Mouse (Mus musculus) intestine, postnatal 0 days (tissue): ENCODE data around the gene Efl1. TPM values are rescaled to one million over a fixed set of nuclear protein-coding genes. Genes with fewer than 3 reads are reported as not detected.

Source experiments
- ATAC-seq: fragments of 200-750 bp; cut with Nextera tagmentation; 2 replicates; pipeline ENCODE4 v1.8.0; 2017; ENCODE audit warnings: mild to moderate bottlenecking, moderate TSS enrichment, moderate library complexity
- H3K27ac ChIP-seq: fragments of 300-500 bp; sonication (generic); 2 replicates; pipeline ENCODE4 v1.5.1; 2014; ENCODE audit warnings: mild to moderate bottlenecking, low read depth, low read length, moderate library complexity
- H3K27me3 ChIP-seq: fragments of 300-500 bp; sonication (generic); replicated peaks from 2 replicates; pipeline ENCODE4 v1.6.1; 2014; ENCODE audit warnings: low read length, mixed read lengths; ENCODE audit not compliant: control insufficient read depth, insufficient read depth
- H3K36me3 ChIP-seq: fragments of 300-500 bp; sonication (generic); 2 replicates; pipeline ENCODE4 v1.6.1; 2014; ENCODE audit warnings: mild to moderate bottlenecking, moderate library complexity; ENCODE audit not compliant: control insufficient read depth, insufficient read depth
- H3K4me1 ChIP-seq: fragments of 300-500 bp; sonication (generic); replicated peaks from 2 replicates; pipeline ENCODE4 v1.6.1; 2014; ENCODE audit warnings: antibody characterized with exemption, low read length, mixed read lengths; ENCODE audit not compliant: control insufficient read depth, insufficient read depth
- H3K4me2 ChIP-seq: fragments of 300-500 bp; sonication (generic); replicated peaks from 2 replicates; pipeline ENCODE4 v1.6.1; 2014; ENCODE audit warnings: low read depth, mild to moderate bottlenecking, moderate library complexity
- H3K4me3 ChIP-seq: fragments of 300-500 bp; sonication (generic); 2 replicates; pipeline ENCODE4 v1.5.1; 2014; ENCODE audit warnings: low read depth, low read length
- H3K9ac ChIP-seq: fragments of 300-500 bp; sonication (generic); 2 replicates; pipeline ENCODE4 v1.6.1; 2014; ENCODE audit warnings: mild to moderate bottlenecking, low read depth, low read length
- H3K9me3 ChIP-seq: fragments of 300-500 bp; sonication (generic); 2 replicates; pipeline ENCODE4 v1.6.1; 2016; ENCODE audit warnings: mixed run types; ENCODE audit not compliant: control insufficient read depth
- CTCF ChIP-seq: sonication (generic); IDR thresholded peaks from 2 replicates; pipeline ENCODE4 v1.5.1; 2016; ENCODE audit warnings: low read depth, mild to moderate bottlenecking, control low read depth, antibody characterized with exemption, moderate library complexity
- WGBS: fragments of 180-500 bp; shearing (Covaris S2); extraction: QIAGEN DNeasy Blood & Tissue Kit; methylation state at CpG from one replicate; pipeline ENCODE4 v1.1.7; 2014; 5-methylcytosine and 5-hydroxymethylcytosine counted together
- polyA plus RNA-seq: library from polyadenylated mRNA; unstranded; fragments of >200 nt; fragmentation: Nextera tagmentation; extraction: Ambion mirVana; gene quantifications from 2 replicates; pipeline ENCODE4 v1.2.1, GENCODE M21; 2015

The Efl1 gene
- polyA plus RNA-seq, 1 experiment from 2014 or later: 13.5 TPM

DNA sequence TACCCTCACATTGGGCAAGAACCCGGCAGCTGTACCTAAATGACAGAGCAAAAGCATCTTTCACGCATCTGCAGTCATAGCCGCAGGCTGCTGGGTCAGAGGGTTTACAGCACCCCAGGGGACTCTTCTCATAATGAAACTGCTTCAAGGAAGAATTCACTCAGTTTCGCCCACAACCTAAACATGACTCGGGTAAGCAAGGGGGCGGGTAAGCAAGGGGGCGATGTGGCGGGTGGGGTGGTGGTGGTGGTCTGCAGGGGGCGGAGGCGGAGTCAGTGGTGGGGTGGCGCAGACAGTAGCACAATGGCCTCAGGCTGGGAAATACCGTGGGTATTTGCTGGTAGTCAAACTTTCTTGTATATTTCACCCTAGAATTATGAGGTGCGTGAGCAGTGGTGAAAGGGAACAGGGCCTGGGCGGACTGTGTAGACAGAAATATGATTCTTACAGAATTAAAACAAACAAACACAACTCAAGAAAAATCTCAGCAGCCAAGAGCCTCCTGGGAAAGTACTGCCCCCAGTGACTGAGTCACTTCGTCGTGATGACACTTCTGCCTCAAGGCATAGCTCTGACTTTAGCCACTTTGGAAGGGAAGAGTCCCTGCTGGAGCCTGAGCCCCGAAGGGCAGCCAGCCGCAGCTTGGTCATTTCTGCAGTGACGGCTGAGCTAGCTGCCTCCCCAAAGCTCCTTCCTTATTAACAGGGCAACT is 162.9 kb downstream of the Efl1 start:
- no peaks in the 10 kb centered on the region for H3K27me3 ChIP-seq
- TF ChIP-seq CTCF: no peak
- H3K4me3 ChIP-seq: no peak overlapping the region
- no peaks in the 10 kb centered on the region for H3K4me1 ChIP-seq
- H3K36me3 ChIP-seq: no peaks in the 10 kb centered on the region
- H3K4me2 ChIP-seq: 0 out of 2 replicates have a peak overlapping the region, but pooled peaks have one; percentile 13
- no peak for ATAC-seq
- no peak overlapping the region for H3K27ac ChIP-seq
- no peaks in the 10 kb centered on the region for H3K9me3 ChIP-seq
- WGBS: 43% methylated on average over 19 of the region's 19 CpGs
- H3K9ac ChIP-seq: no peak overlapping the region

DNA sequence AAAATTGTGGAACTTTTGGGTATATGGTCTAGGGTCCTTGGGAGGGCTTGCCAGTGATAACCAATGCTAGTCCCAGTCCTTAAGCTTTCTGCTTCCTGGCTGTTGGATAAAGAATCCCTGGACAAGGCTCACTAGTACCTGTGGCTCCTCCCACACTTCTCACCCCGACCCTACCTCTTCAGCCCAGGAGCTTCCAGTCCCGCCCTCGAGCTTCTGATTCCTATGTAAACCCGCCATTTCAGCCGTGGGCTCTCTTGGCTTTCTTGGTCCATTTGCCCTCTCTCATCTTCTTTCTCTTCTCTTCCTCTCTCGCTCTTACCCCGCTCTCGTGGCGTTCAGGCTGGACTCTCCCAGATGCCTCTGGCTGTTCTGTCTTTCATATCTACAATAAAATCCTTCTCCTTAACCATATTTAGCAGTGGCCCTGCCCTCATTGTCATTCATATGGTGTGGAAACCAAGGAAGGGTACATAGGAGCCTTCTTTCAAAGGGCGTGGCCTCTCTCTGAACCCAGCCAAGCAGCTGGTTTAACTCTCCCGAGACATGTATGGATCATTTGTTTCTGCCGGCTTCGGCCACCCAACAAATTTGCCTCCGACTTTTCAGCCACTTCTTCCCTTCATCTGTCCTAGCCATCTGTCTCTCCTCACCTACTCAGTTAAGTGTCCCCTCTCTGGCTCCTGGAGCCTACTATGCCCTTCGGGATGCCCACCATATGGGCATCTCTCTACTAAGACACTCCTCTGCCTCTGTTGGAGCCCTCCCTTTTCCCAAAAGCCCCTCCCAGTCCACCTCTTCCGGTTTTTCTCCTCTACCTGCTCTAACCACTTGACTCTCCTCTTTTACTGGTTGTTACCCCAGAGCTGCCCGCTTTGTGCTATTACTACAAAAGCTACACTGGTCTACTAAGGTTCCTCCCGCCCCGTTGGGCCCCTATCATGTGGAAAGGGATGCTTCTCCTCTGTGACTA is 164.1 kb downstream of the Efl1 start:
- no peak overlapping the region for H3K9ac ChIP-seq
- no peak overlapping the region for H3K27ac ChIP-seq
- no peak for TF ChIP-seq CTCF
- 79% methylated on average over 19 of the region's 19 CpGs for WGBS
- H3K4me1 ChIP-seq: no peaks in the 10 kb centered on the region
- no peaks in the 10 kb centered on the region for H3K36me3 ChIP-seq
- H3K9me3 ChIP-seq: no peaks in the 10 kb centered on the region
- no peak for ATAC-seq
- H3K4me2 ChIP-seq: no peak overlapping the region
- H3K27me3 ChIP-seq: no peaks in the 10 kb centered on the region
- no peak overlapping the region for H3K4me3 ChIP-seq

DNA sequence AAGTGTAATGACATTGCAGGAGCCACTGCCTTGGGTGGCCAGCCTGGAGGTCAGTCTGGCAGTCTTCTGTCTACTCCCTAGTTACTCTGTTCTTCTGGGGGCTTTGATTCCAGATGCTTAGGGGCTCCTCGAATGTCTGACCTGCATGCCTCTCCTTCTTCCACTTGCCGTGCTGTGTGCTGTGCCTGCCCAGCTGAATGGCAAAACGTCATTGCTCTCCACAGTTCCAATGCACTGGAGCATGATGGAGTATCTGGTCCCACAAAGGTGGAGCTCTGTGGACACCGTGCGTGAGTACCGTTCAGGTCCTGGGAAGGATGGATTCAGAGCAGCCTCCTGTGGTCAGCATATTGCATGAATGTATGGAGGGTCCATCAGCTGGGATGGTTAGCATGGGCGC is 171.1 kb downstream of the Efl1 start:
- H3K4me2 ChIP-seq: no peak overlapping the region
- H3K36me3 ChIP-seq: no peaks in the 10 kb centered on the region
- H3K4me3 ChIP-seq: no peak overlapping the region
- WGBS: 95% methylated on average over 7 of the region's 7 CpGs
- no peak for ATAC-seq
- no peak overlapping the region for H3K9ac ChIP-seq
- H3K9me3 ChIP-seq: no peaks in the 10 kb centered on the region
- no peaks in the 10 kb centered on the region for H3K4me1 ChIP-seq
- no peaks in the 10 kb centered on the region for H3K27me3 ChIP-seq
- H3K27ac ChIP-seq: no peak overlapping the region
- no peak for TF ChIP-seq CTCF

DNA sequence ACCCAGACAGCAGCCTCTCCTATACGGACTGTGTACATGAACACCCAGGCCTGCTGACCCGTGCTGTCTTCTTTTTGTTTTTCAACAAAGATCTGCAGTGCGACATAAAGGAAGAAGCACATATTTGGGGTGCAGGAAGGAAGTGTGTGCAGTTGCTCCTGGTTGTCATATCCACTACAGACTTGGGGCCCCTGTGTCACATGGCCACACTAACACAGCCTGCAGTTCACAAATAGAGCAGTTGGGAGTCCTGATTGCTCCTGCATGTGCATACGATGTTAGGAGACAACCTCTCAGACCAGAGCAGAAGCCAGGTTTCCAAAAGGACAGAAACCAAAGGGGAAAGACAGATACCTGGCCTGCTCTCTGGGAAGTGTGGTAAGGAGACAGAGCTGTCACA is 172.2 kb downstream of the Efl1 start:
- no peak overlapping the region for H3K27ac ChIP-seq
- no peak overlapping the region for H3K4me2 ChIP-seq
- TF ChIP-seq CTCF: no peak
- ATAC-seq: no peak
- H3K27me3 ChIP-seq: no peaks in the 10 kb centered on the region
- H3K4me1 ChIP-seq: no peaks in the 10 kb centered on the region
- H3K36me3 ChIP-seq: no peaks in the 10 kb centered on the region
- whole genome bisulfite sequencing: 67% methylated on average over 4 of the region's 4 CpGs
- H3K9ac ChIP-seq: no peak overlapping the region
- no peak overlapping the region for H3K4me3 ChIP-seq
- no peaks in the 10 kb centered on the region for H3K9me3 ChIP-seq

DNA sequence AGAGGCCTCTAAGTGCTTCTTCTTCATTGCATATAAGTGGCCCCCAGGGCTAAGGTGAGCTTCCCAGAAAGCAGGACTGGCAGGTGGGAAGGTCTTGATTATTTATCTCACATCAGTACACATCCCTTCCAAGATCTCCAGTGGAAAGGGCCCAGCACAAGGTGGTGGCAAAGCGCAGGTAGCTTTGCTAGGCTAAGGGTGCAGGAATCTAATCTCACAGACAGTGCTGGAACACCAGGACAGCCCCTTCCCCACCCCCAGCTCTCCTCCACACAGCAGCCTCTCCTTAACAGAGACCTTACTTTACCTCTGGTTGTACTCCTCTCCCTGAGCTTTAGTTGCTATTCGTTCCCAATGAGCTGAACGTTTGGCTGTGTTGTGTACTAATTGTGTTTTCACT is 173.1 kb downstream of the Efl1 start:
- no peak for TF ChIP-seq CTCF
- H3K4me1 ChIP-seq: no peaks in the 10 kb centered on the region
- H3K27ac ChIP-seq: no peak overlapping the region
- H3K9ac ChIP-seq: no peak overlapping the region
- no peaks in the 10 kb centered on the region for H3K27me3 ChIP-seq
- H3K36me3 ChIP-seq: no peaks in the 10 kb centered on the region
- WGBS: 82% methylated on average over 3 of the region's 3 CpGs
- H3K4me3 ChIP-seq: no peak overlapping the region
- no peaks in the 10 kb centered on the region for H3K9me3 ChIP-seq
- no peak overlapping the region for H3K4me2 ChIP-seq
- no peak for ATAC-seq

DNA sequence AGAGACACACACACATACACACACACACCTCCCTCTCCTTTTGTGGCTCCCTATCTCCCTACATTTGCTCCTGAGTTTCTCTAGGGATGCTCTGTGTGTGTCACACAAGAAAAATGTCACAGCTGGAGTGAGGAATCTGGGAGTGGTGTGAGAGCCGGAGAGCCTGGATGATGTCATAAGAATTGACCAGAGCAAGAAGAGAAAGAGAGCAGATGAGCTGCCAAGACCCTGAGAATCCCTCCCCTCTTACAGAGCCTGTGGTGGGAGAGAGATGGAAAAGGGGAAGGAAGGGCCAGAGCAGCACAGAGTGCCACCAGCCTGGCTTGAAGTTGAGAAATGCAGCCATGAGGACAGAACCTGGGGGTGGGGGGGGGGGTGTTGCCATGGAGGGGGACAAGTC is 174.1 kb downstream of the Efl1 start:
- ATAC-seq: no peak
- Histone ChIP-seq H3K9ac (no peak overlapping the region), H3K4me2 (no peak overlapping the region), H3K9me3 (no peaks in the 10 kb centered on the region), H3K27ac (no peak overlapping the region), H3K36me3 (no peaks in the 10 kb centered on the region), H3K4me1 (no peaks in the 10 kb centered on the region), H3K4me3 (no peak overlapping the region), H3K27me3 (no peaks in the 10 kb centered on the region)
- no peak for TF ChIP-seq CTCF
- WGBS: 40% methylated on average over 1 of the region's 1 CpGs

Other genes with a start within 250 kb of the Efl1 start
- 2.2 and 3.4 TPM in 2 replicates for gene Saxo2, start 86 bp upstream of the Efl1 start, polyA plus RNA-seq
- 2.3 and 2.8 TPM in 2 replicates for gene Mex3b, start 218.7 kb downstream of the Efl1 start, polyA plus RNA-seq